Mouse (Mus musculus): ENCODE results near the gene Kiz.

The Kiz gene

DNA sequence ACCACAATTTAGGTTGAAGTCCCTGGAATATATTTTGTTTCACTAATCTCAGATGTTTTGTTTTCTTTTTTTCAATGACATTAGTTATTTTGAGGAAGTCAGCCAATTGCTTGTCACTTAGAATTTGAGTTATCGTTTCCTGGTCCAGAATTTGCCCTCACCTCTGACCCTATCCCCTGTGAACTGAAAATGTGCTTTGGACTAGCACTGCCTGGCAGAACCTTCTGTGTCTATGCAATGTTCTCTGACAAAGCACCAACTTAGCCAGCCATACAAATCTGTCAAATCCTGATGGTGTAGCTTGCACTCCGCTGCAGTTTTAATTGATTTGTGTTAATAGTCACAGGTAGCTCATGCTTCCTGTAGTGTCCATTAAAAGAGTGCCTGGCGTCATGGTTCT lies 10.1 kb downstream of the Kiz start:
- DNase-seq (ENCODE audit: low read depth, low spot score): no peak

DNA sequence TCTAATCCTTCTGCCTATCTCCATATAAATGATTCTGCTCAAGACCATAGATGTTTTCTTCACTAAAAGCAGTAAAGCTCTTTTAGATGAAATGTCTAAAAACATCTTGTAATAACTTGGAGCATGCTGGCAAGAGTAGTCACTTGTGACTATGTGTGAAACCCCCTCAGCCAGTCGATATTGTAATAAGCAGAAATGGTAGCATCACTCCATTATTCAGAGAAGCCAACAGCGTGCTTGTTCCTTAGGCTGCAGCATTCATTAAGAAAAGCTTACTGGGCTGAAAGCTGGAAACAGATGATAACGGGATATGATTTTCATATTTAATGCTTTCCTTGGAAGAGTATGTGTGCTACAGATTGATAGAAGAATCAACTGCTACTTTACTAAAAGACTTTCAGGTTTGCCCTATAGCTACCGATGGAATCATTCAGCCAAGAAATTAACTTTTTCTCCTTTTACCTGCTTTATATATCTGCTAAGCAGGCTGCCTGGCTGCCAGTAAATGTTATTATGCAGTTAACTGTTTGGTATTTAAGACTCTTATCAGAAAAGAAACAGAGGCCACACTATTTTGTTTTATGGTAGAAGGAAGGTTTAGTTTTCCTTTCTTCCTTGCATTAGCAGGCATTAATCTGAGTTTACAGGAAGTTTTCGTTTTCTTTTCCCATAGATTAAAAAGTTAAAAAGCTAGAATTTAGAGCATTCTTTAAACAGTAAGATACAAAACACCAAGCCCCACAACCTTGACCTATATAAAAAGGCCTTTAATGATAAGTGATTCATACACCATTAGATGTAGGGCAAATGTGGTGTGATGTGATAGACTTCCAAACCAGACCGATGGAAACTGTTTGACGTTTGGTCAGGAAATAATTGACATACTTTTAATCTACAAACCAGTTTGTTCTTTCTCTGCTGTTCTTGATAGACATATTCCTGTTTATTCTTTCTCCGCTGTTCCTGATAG lies 15.9 kb downstream of the Kiz start:
- DNase-seq (ENCODE audit: low read depth, low spot score): no peak

GRCm38 (mm10) chr2:146872697-146873096 lies 17.0 kb downstream of the Kiz start:
- DNase-seq (ENCODE audit: low read depth, low spot score): no peak

- no peak for DNase-seq (ENCODE audit: low read depth, low spot score)
Measured at GRCm38 (mm10) chr2:146873881-146874441, 18.3 kb downstream of the Kiz start.

- DNase-seq (ENCODE audit: low read depth, low spot score): no peak
Measured at GRCm38 (mm10) chr2:146877423-146878098, 21.9 kb downstream of the Kiz start.

DNA sequence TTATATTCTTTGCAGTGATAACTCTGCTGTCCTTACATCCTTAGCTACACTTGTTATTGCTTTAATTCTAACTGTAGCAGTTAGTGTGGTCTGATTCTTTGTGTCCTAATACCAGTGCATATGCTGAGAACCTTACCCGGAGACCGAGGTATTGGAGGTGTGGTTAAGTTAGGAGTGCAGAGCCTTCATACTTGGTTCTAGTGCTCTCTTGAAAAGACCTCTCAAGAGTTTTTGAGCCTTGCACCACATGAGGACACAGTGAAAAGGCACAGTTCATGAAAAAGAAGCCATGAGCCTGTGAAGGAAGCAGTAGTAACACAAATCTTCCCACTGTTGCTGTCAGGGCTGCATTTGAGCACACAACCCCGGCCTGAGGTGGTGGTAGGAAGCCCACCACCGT lies 26.0 kb downstream of the Kiz start:
- no peak for DNase-seq (ENCODE audit: low read depth, low spot score)

- no peak for DNase-seq (ENCODE audit: low read depth, low spot score)
Measured at GRCm38 (mm10) chr2:146884291-146884855, 28.7 kb downstream of the Kiz start.

GRCm38 (mm10) chr2:146888786-146889414 lies 33.2 kb downstream of the Kiz start:
- no peak for DNase-seq (ENCODE audit: low read depth, low spot score)

GRCm38 (mm10) chr2:146898977-146899376 lies 43.3 kb downstream of the Kiz start:
- no peak for DNase-seq (ENCODE audit: low read depth, low spot score)

GRCm38 (mm10) chr2:146916085-146916484 lies 60.4 kb downstream of the Kiz start:
- DNase-seq (ENCODE audit: low read depth, low spot score): peak; percentile 20

GRCm38 (mm10) chr2:146917770-146918169 lies 62.1 kb downstream of the Kiz start:
- no peak for DNase-seq (ENCODE audit: low read depth, low spot score)

GRCm38 (mm10) chr2:146920375-146921160 lies 64.9 kb downstream of the Kiz start:
- DNase-seq (ENCODE audit: low read depth, low spot score): no peak

DNA sequence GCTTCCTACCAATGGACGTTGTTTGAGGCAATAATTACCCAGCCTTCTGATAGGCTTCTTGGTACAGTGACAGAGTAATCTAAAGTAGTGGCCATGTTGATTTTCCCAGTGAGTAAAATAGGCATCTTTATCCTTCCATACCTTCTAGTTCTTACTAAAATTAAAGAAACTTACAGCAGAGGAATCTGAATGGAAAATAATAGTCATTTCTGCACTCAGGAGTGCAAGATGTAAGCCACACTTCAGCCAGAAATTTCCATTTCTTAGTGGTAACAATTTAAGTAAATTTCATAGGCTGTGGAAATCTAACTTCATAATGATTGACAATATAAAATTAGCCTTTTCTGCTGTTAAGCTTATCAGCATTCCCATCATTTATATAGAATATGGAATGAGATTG lies 69.6 kb downstream of the Kiz start:
- DNase-seq (ENCODE audit: low read depth, low spot score): no peak

- no peak for DNase-seq (ENCODE audit: low read depth, low spot score)
Measured at GRCm38 (mm10) chr2:146925846-146926245, 70.2 kb downstream of the Kiz start.

GRCm38 (mm10) chr2:146948223-146948776 lies 92.6 kb downstream of the Kiz start:
- DNase-seq (ENCODE audit: low read depth, low spot score): no peak

DNA sequence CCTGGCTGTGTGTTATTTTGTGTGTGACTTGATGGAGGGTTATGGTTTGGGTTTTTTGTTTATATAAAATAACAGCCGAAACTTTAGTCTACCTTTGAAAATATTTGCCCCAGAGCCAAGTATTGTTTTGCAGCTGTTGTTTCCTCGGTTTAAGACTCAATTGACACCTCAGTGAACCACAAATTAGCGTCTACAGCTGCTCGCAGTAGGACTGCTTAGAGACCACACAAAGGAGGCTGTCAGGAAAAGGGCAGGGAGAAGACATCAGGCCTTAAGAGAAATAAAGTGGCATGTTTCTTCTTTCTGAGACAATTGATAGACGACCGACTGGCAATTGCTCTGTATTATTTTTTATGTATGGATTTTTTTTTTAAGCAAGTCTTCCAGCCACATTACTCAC lies 100.7 kb downstream of the Kiz start:
- DNase-seq (ENCODE audit: low read depth, low spot score): no peak

- no peak for DNase-seq (ENCODE audit: low read depth, low spot score)
Measured at GRCm38 (mm10) chr2:146958398-146958911, 102.8 kb downstream of the Kiz start.

- peak; percentile 33 for DNase-seq (ENCODE audit: low read depth, low spot score)
Measured at GRCm38 (mm10) chr2:146958951-146959821, 103.5 kb downstream of the Kiz start.

DNA sequence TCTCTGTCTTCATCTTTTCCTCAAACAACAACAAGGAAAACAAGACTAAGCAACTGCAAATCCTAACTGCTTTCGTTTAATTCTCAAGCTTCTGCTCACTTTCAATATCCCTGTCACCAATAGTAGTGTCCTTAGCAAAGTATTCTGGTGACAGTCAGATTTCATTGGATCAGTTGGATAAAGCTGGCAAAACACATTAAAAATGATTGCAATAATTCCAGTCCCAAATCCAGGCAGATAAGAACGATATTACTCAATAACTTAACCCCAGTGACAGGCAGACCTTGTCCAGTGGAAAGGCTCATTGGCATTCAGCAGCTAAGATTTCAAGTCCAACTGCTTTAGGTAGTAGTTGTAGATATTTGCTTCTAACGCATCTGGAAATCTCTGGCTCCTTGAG lies 119.4 kb downstream of the Kiz start:
- DNase-seq (ENCODE audit: low read depth, low spot score): no peak

Measured in WW6 (cell line).